Mouse (Mus musculus) ovary, adult 2 months (tissue): ENCODE measurements around the gene Akap12. TPM values are rescaled to one million over a fixed set of nuclear protein-coding genes. Genes with fewer than 3 reads are reported as not detected.

Experiments used
- polyA plus RNA-seq: library from polyadenylated mRNA; depleted of rRNA; stranded (reverse); fragments of >200 nt; gene quantifications from 2 replicates; pipeline ENCODE4 v1.2.3, GENCODE M21; 2012; rRNA removed

Gene Akap12
- polyA plus RNA-seq: 5.2 and 5.7 TPM in 2 replicates

GRCm38 (mm10) chr10:4266041-4266930 lies at the start of gene Akap12:
Gene Akap12, plus strand, starts transcription at chr10:4266380.

DNA sequence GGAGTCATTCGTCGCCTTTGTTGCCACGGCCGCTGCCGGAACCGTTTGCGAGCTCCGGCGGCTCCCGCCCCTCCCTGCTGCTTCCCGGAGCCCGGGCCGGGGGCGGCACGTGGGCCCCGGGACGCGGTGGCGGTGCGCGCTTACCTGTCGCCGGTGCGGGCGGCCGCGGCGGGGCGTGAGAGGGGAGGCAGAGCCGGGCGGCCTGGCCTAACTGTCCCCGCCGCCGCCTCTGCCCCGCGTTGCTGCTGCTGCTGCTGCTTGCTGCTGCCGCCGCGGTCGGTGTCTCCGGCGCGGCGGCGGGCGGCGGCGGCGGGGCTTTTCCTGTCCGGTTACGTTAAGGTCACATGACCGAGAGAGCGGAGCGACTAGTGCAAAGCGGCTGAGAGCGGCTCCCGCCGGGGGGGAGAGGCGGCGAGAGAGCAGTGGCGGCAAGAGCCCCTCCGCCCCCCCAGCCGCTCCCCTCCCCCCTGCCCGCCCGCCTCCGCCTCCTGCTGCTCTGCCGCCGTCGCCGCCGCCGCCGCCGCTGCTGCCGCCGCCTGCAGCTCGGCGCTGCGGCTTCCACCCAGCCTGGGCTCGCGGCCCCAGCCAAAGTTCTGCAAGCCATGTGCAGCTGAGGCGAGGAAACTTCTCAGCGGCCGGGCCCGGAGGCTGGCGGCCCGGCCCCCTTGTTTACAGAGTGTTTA lies 121.7 kb downstream of the Akap12 start, which contains the start of gene Zbtb2:
Gene Zbtb2 (minus strand): TSS at position 408 of the 683 bp plus-strand sequence.

Other genes with a start within 250 kb of the Akap12 start
- 10.0 and 10.6 TPM in 2 replicates for gene Zbtb2, start 121.7 kb downstream of the Akap12 start, polyA plus RNA-seq
- 27.9 and 36.6 TPM in 2 replicates for gene Rmnd1, start 166.0 kb downstream of the Akap12 start, polyA plus RNA-seq
- gene Armt1, start 166.1 kb downstream of the Akap12 start, polyA plus RNA-seq: 4.7 and 5.9 TPM in 2 replicates
- gene Ccdc170, start 216.1 kb downstream of the Akap12 start, polyA plus RNA-seq: 0.83 and 0.96 TPM in 2 replicates